Mouse (Mus musculus) urinary bladder, adult 2 months (tissue): ENCODE measurements around the gene Pabpc5. TPM values are rescaled to one million over a fixed set of nuclear protein-coding genes. Genes with fewer than 3 reads are reported as not detected.
A peak's percentile ranks its signal among the peaks of the same experiment; 100 is the strongest.

Experiments used
- DNase-seq: peaks from one replicate; pipeline ENCODE4 v3.0.0; 2022; ENCODE audit warnings: low spot score
- polyA plus RNA-seq: library from polyadenylated mRNA; depleted of rRNA; stranded (reverse); fragments of >200 nt; gene quantifications from 2 replicates; pipeline ENCODE4 v1.2.3, GENCODE M21; 2012; rRNA removed

The Pabpc5 gene
- 0.11 and 0.15 TPM in 2 replicates for polyA plus RNA-seq

DNA sequence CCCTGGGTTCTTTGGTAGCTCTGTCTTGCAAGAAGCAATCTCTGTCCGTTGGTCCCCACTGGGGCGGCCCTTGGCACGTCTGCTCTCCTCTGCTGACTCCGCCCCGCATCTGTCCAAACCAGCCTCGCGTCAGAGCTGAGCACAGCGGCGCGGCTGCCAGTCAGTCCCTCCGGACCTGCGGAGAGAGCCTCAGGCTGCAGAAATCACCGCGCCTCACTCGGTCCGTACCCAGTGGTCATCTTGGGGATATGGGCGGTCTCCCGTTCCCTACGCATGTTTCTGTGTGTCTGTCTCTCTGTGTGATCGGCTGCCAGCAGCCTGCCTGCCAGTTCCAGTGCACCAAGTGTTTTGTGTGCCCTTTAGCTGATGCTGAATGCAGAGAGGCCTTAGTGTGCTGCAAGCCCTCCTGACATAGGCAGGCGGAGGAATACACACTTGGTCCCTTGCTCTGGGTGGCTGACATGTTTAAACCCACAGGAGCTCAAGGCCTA is at the start of gene Pabpc5:
Pabpc5 (plus strand) TSS at position 116 of the 491 bp plus-strand sequence.
- DNase-seq, result peak; percentile 29

- no peak for DNase-seq
These were observed 39.9 kb upstream of the Pabpc5 start for GRCm38 (mm10) chrX:119886957-119887593.

DNA sequence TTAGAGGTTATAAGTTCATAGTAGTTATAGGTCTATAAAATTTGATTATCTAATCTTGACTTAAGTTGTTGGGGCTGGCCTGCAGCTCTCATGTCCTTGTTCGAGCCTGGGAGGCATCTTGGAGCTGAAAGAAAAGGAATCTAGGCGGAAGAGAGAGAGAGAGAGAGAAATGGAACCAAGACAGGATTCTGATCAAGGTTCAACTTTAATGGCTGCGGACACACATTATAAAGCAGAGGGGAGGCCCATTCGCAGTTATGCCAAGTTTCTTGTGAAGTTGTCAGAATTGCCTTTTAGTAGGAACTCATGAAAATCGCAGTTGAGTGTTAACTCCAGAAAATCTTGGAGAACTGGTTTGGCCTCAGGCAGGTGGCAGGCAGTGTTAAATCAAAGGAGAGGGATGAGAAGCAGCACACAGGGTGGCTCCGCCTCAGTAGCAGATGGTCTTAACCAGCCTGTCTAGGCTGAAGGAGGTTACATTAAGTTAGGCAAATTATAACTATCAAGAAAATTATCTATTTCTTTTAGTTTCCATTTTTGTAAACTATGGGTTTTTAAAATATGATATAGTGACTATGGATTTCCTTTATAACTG is 38.6 kb upstream of the Pabpc5 start:
- no peak for DNase-seq

GRCm38 (mm10) chrX:119927852-119928251 is 856 bp downstream of the Pabpc5 start:
- DNase-seq, result no peak
